In genomic region chr11:120355277-120356039, GRCm38 (mm10) we compare ENCODE assay signal across 13 mouse cellular contexts. TPM values are rescaled to one million over a fixed set of nuclear protein-coding genes. Genes with fewer than 3 reads are reported as not detected.
DNase-seq lines count a peak whose midpoint lies in the region; ATAC-seq and TF ChIP-seq lines count a peak whose summit lies in the region.
"Had no signal": no experiment of that assay in that cellular context is flagged by ENCODE, and none has a peak within 500 bp of the region (broad histone marks: within the 10 kb centered on the region; RNA-seq: fewer than 3 reads in every experiment).

No protein-coding gene starts in this region.

- peaks cover 67% of the 10 kb centered on the region for H3K4me1 ChIP-seq in intestine, embryonic 14.5 days (replicated peaks; ENCODE audit: control insufficient read depth, insufficient read depth, low read length)
- peaks cover 66% of the 10 kb centered on the region for H3K4me1 ChIP-seq in intestine, embryonic 16.5 days (ENCODE audit: control insufficient read depth, insufficient read depth, low read length)
- H3K4me1 ChIP-seq in stomach, postnatal 0 days (replicated peaks; ENCODE audit: control insufficient read depth, insufficient read depth) = peaks cover 20% of the 10 kb centered on the region

- no peaks in the 10 kb centered on the region for H3K9me3 ChIP-seq in intestine, embryonic 14.5 days (ENCODE audit: control insufficient read depth, low read length)
- H3K9me3 ChIP-seq in intestine, embryonic 16.5 days (ENCODE audit: control insufficient read depth, low read length) = no peaks in the 10 kb centered on the region
- no peaks in the 10 kb centered on the region for H3K9me3 ChIP-seq in stomach, postnatal 0 days (ENCODE audit: control insufficient read depth, low read length)
- H3K9me3 ChIP-seq: forebrain, embryonic 10.5 days; G1E; neural tube, embryonic 15.5 days had no signal

- H3K36me3 ChIP-seq in intestine, embryonic 14.5 days (ENCODE audit: control insufficient read depth, insufficient read depth, low read length) = no peaks in the 10 kb centered on the region
- no peaks in the 10 kb centered on the region for H3K36me3 ChIP-seq in intestine, embryonic 16.5 days (ENCODE audit: control insufficient read depth, insufficient read depth, low read length)
- no peaks in the 10 kb centered on the region for H3K36me3 ChIP-seq in stomach, postnatal 0 days (ENCODE audit: control insufficient read depth, insufficient read depth, low read length)
- H3K36me3 ChIP-seq: forebrain, embryonic 10.5 days; G1E; neural tube, embryonic 15.5 days had no signal

- TF ChIP-seq EP300 in stomach, postnatal 0 days (optimal IDR thresholded peaks at IDR 0.05) = no peak

- no peak for TF ChIP-seq CTCF in stomach, postnatal 0 days (IDR thresholded peaks at IDR 0.05; ENCODE audit: low read depth)

- WGBS in intestine, embryonic 14.5 days = 39% methylated on average over 5 of the region's 5 CpGs
- WGBS in intestine, embryonic 16.5 days = 41% methylated on average over 5 of the region's 5 CpGs
- 34% methylated on average over 5 of the region's 5 CpGs for WGBS in stomach, postnatal 0 days

- H3K4me2 ChIP-seq in intestine, embryonic 14.5 days (ENCODE audit: low read length) = no peak overlapping the region
- H3K4me2 ChIP-seq in intestine, embryonic 16.5 days (ENCODE audit: low read depth, low read length) = no peak overlapping the region
- no peak overlapping the region for H3K4me2 ChIP-seq in stomach, postnatal 0 days (replicated peaks; ENCODE audit: low read depth)
- H3K4me2 ChIP-seq: neural tube, embryonic 15.5 days had no signal

- H3K4me3 ChIP-seq in intestine, embryonic 14.5 days (ENCODE audit: low read depth, low read length) = no peak overlapping the region
- no peak overlapping the region for H3K4me3 ChIP-seq in intestine, embryonic 16.5 days (ENCODE audit: low read length)
- no peak overlapping the region for H3K4me3 ChIP-seq in stomach, postnatal 0 days (ENCODE audit: low read depth, low read length)
- H3K4me3 ChIP-seq: forebrain, embryonic 10.5 days; layer of hippocampus, adult 2 months; neural tube, embryonic 15.5 days had no signal

- H3K27ac ChIP-seq in intestine, embryonic 14.5 days (ENCODE audit: low read depth) = peak overlapping the region; percentile 16; the same call in 1 of the 2 replicates
- H3K27ac ChIP-seq in intestine, embryonic 16.5 days (ENCODE audit: low read length) = no peak overlapping the region
- peak overlapping the region; percentile 100 for H3K27ac ChIP-seq in stomach, postnatal 0 days (replicated peaks)
- H3K27ac ChIP-seq: forebrain, embryonic 10.5 days; layer of hippocampus, adult 2 months; neural tube, embryonic 15.5 days had no signal

- ATAC-seq in intestine, embryonic 14.5 days (replicated peaks; ENCODE audit: low FRiP score, low TSS enrichment, low read depth) = no peak
- no peak for ATAC-seq in intestine, embryonic 16.5 days
- ATAC-seq in stomach, postnatal 0 days (ENCODE audit: low FRiP score, low TSS enrichment) = no peak

- DNase-seq in adrenal gland, postnatal 25 days = peak; percentile 1
- no peak for DNase-seq in adrenal gland, adult 2 months
- no peak for DNase-seq in intestine, embryonic 14.5 days (ENCODE audit: low spot score)
- DNase-seq in right cerebral cortex, postnatal 4 days = peak; percentile 0
- no peak for DNase-seq in right cerebral cortex, adult 2 months (ENCODE audit: low spot score in 2 of 2)
- no peak for DNase-seq in stomach, postnatal 0 days (ENCODE audit: low spot score)
- no peak for DNase-seq in cerebellum, adult 8-10 months
- DNase-seq: midbrain, embryonic 14.5 days had no signal

- H3K9ac ChIP-seq in intestine, embryonic 14.5 days (ENCODE audit: low read length) = no peak overlapping the region
- no peak overlapping the region for H3K9ac ChIP-seq in intestine, embryonic 16.5 days (ENCODE audit: low read depth, low read length)
- H3K9ac ChIP-seq in stomach, postnatal 0 days (ENCODE audit: low read length) = no peak overlapping the region
- H3K9ac ChIP-seq: neural tube, embryonic 15.5 days had no signal

- no peaks in the 10 kb centered on the region for H3K27me3 ChIP-seq in intestine, embryonic 14.5 days (replicated peaks; ENCODE audit: control insufficient read depth, insufficient read depth, low read length)
- no peaks in the 10 kb centered on the region for H3K27me3 ChIP-seq in intestine, embryonic 16.5 days (replicated peaks; ENCODE audit: control insufficient read depth, insufficient read depth, low read length)
- H3K27me3 ChIP-seq in stomach, postnatal 0 days (ENCODE audit: control insufficient read depth, insufficient read depth, low read length) = no peaks in the 10 kb centered on the region
- H3K27me3 ChIP-seq: neural tube, embryonic 15.5 days had no signal

RNA-seq across cellular contexts. Expression of gene Fscn2, which starts 5.9 kb away (rescaled TPM):
- total RNA-seq in adrenal gland, postnatal 25 days (2021) = 0.79 TPM in 1 of 2 replicates, not detected in the other
- under 1 TPM; 0.17 to 0.58 TPM for total RNA-seq in adrenal gland, adult 2 months (2021)
- polyA plus RNA-seq in adrenal gland, adult 2 months (2012; rRNA removed) = 0.16 and 0.22 TPM in 2 replicates
- 0.12 and 0.65 TPM in 2 replicates for polyA plus RNA-seq in intestine, embryonic 14.5 days (2014; fragmentation: Nextera tagmentation; extraction: Ambion mirVana)
- 0.55 TPM in 1 of 2 replicates, not detected in the other for polyA plus RNA-seq in intestine, embryonic 16.5 days (2015; fragmentation: Nextera tagmentation; extraction: Ambion mirVana)
- polyA plus RNA-seq in stomach, postnatal 0 days (2015; fragmentation: Nextera tagmentation; extraction: Ambion mirVana) = 0.41 and 0.47 TPM in 2 replicates
- polyA plus RNA-seq: forebrain, embryonic 10.5 days; G1E had no signal

RNA-seq across cellular contexts. Expression of gene Actg1, which starts 7.1 kb away (rescaled TPM):
- total RNA-seq in adrenal gland, postnatal 25 days (2021) = 1,036 and 1,352 TPM in 2 replicates
- total RNA-seq in adrenal gland, adult 2 months (2021) = 1,000 to 10,000 TPM in 1 of 2 experiments, 100 to 1,000 TPM in 1; 913 to 1,618 TPM
- polyA plus RNA-seq in adrenal gland, adult 2 months (2012; rRNA removed) = 531 and 632 TPM in 2 replicates
- polyA plus RNA-seq in intestine, embryonic 14.5 days (2014; fragmentation: Nextera tagmentation; extraction: Ambion mirVana) = 2,797 and 3,021 TPM in 2 replicates
- 2,886 and 2,944 TPM in 2 replicates for polyA plus RNA-seq in intestine, embryonic 16.5 days (2015; fragmentation: Nextera tagmentation; extraction: Ambion mirVana)
- 2,268 and 2,377 TPM in 2 replicates for polyA plus RNA-seq in stomach, postnatal 0 days (2015; fragmentation: Nextera tagmentation; extraction: Ambion mirVana)

RNA-seq across cellular contexts. Expression of gene Faap100, which starts 23.1 kb away (rescaled TPM):
- total RNA-seq in adrenal gland, postnatal 25 days (2021) = 35.8 and 55.1 TPM in 2 replicates
- 10 to 100 TPM; 17.6 to 24.1 TPM for total RNA-seq in adrenal gland, adult 2 months (2021)
- polyA plus RNA-seq in adrenal gland, adult 2 months (2012; rRNA removed) = 192 and 223 TPM in 2 replicates
- 32.6 and 37.0 TPM in 2 replicates for polyA plus RNA-seq in intestine, embryonic 14.5 days (2014; fragmentation: Nextera tagmentation; extraction: Ambion mirVana)
- 26.6 and 28.6 TPM in 2 replicates for polyA plus RNA-seq in intestine, embryonic 16.5 days (2015; fragmentation: Nextera tagmentation; extraction: Ambion mirVana)
- polyA plus RNA-seq in stomach, postnatal 0 days (2015; fragmentation: Nextera tagmentation; extraction: Ambion mirVana) = 14.3 and 15.3 TPM in 2 replicates

Comparison
In these comparisons a context has a peak if more than half of its experiments do, and no peak if none do; other contexts are left out.
1. DNase-seq: peak in adrenal gland, postnatal 25 days (single experiment) and right cerebral cortex, postnatal 4 days (single experiment); none in adrenal gland, adult 2 months (single experiment), intestine, embryonic 14.5 days (single experiment), right cerebral cortex, adult 2 months (0 of 2), stomach, postnatal 0 days (single experiment) and cerebellum, adult 8-10 months (single experiment).